Mouse (Mus musculus): ENCODE measurements around the gene Fbxw7. TPM values are rescaled to one million over a fixed set of nuclear protein-coding genes. Genes with fewer than 3 reads are reported as not detected.

Fbxw7 gene
- polyA plus RNA-seq, 1 experiment = 7.5 TPM

- peak overlapping the region; percentile 93 for H3K4me3 ChIP-seq (ENCODE audit: insufficient read depth, low read depth, low read length)
- peaks cover 3% of the 10 kb centered on the region; the same call in 1 of the 2 replicates for H3K4me1 ChIP-seq (ENCODE audit: control insufficient read depth, insufficient read depth, insufficient read length, low read length)
- H3K27ac ChIP-seq (replicated peaks; ENCODE audit: low read depth, low read length) = peak overlapping the region; percentile 64
These were observed 1.5 kb upstream of the Fbxw7 start for GRCm38 (mm10) chr3:84813436-84814156.

- Histone ChIP-seq H3K4me1 (ENCODE audit: control insufficient read depth, insufficient read depth, insufficient read length, low read length) (peaks cover 3% of the 10 kb centered on the region; the same call in 1 of the 2 replicates), H3K4me3 (ENCODE audit: insufficient read depth, low read depth, low read length) (peak overlapping the region; percentile 93), H3K27ac (replicated peaks; ENCODE audit: low read depth, low read length) (peak overlapping the region; percentile 64)
These were observed 809 bp upstream of the Fbxw7 start for GRCm38 (mm10) chr3:84814157-84814761.

- Histone ChIP-seq H3K4me3 (ENCODE audit: insufficient read depth, low read depth, low read length) (peak overlapping the region; percentile 93), H3K27ac (replicated peaks; ENCODE audit: low read depth, low read length) (no peak overlapping the region), H3K4me1 (ENCODE audit: control insufficient read depth, insufficient read depth, insufficient read length, low read length) (peaks cover 3% of the 10 kb centered on the region; the same call in 1 of the 2 replicates)
These were observed 393 bp downstream of the Fbxw7 start for GRCm38 (mm10) chr3:84815461-84815860.

GRCm38 (mm10) chr3:84816951-84817350 lies 1.9 kb downstream of the Fbxw7 start:
- H3K4me3 ChIP-seq (ENCODE audit: insufficient read depth, low read depth, low read length) = no peak overlapping the region
- H3K27ac ChIP-seq (replicated peaks; ENCODE audit: low read depth, low read length) = no peak overlapping the region
- H3K4me1 ChIP-seq (ENCODE audit: control insufficient read depth, insufficient read depth, insufficient read length, low read length) = peaks cover 3% of the 10 kb centered on the region; the same call in 1 of the 2 replicates

- Histone ChIP-seq H3K27ac (replicated peaks; ENCODE audit: low read depth, low read length) (no peak overlapping the region), H3K4me1 (ENCODE audit: control insufficient read depth, insufficient read depth, insufficient read length, low read length) (peaks cover 5% of the 10 kb centered on the region; the same call in 1 of the 2 replicates), H3K4me3 (ENCODE audit: insufficient read depth, low read depth, low read length) (no peak overlapping the region)
These were observed 5.7 kb downstream of the Fbxw7 start for GRCm38 (mm10) chr3:84820654-84821201.

- Histone ChIP-seq H3K4me1 (ENCODE audit: control insufficient read depth, insufficient read depth, insufficient read length, low read length) (peaks cover 2% of the 10 kb centered on the region; the same call in 1 of the 2 replicates), H3K27ac (replicated peaks; ENCODE audit: low read depth, low read length) (no peak overlapping the region), H3K4me3 (ENCODE audit: insufficient read depth, low read depth, low read length) (no peak overlapping the region)
These were observed 10.9 kb downstream of the Fbxw7 start for GRCm38 (mm10) chr3:84825990-84826389.

GRCm38 (mm10) chr3:84826405-84826804 lies 11.3 kb downstream of the Fbxw7 start:
- H3K4me3 ChIP-seq (ENCODE audit: insufficient read depth, low read depth, low read length) = no peak overlapping the region
- peaks cover 2% of the 10 kb centered on the region; the same call in 1 of the 2 replicates for H3K4me1 ChIP-seq (ENCODE audit: control insufficient read depth, insufficient read depth, insufficient read length, low read length)
- H3K27ac ChIP-seq (replicated peaks; ENCODE audit: low read depth, low read length) = no peak overlapping the region

GRCm38 (mm10) chr3:84826938-84827337 lies 11.9 kb downstream of the Fbxw7 start:
- peaks cover 2% of the 10 kb centered on the region; the same call in 1 of the 2 replicates for H3K4me1 ChIP-seq (ENCODE audit: control insufficient read depth, insufficient read depth, insufficient read length, low read length)
- no peak overlapping the region for H3K4me3 ChIP-seq (ENCODE audit: insufficient read depth, low read depth, low read length)
- H3K27ac ChIP-seq (replicated peaks; ENCODE audit: low read depth, low read length) = peak overlapping the region; percentile 31; the same call in 1 of the 2 replicates

GRCm38 (mm10) chr3:84827617-84828016 lies 12.5 kb downstream of the Fbxw7 start:
- no peak overlapping the region for H3K27ac ChIP-seq (replicated peaks; ENCODE audit: low read depth, low read length)
- H3K4me3 ChIP-seq (ENCODE audit: insufficient read depth, low read depth, low read length) = no peak overlapping the region
- H3K4me1 ChIP-seq (ENCODE audit: control insufficient read depth, insufficient read depth, insufficient read length, low read length) = peaks cover 2% of the 10 kb centered on the region; the same call in 1 of the 2 replicates

GRCm38 (mm10) chr3:84829366-84829765 lies 14.3 kb downstream of the Fbxw7 start:
- Histone ChIP-seq H3K4me1 (ENCODE audit: control insufficient read depth, insufficient read depth, insufficient read length, low read length) (peaks cover 1% of the 10 kb centered on the region; the same call in 1 of the 2 replicates), H3K27ac (replicated peaks; ENCODE audit: low read depth, low read length) (no peak overlapping the region), H3K4me3 (ENCODE audit: insufficient read depth, low read depth, low read length) (no peak overlapping the region)

GRCm38 (mm10) chr3:84836029-84836428 lies 21.0 kb downstream of the Fbxw7 start:
- H3K4me3 ChIP-seq (ENCODE audit: insufficient read depth, low read depth, low read length) = no peak overlapping the region
- no peak overlapping the region for H3K27ac ChIP-seq (replicated peaks; ENCODE audit: low read depth, low read length)
- no peaks in the 10 kb centered on the region for H3K4me1 ChIP-seq (ENCODE audit: control insufficient read depth, insufficient read depth, insufficient read length, low read length)

- no peaks in the 10 kb centered on the region for H3K4me1 ChIP-seq (ENCODE audit: control insufficient read depth, insufficient read depth, insufficient read length, low read length)
- no peak overlapping the region for H3K27ac ChIP-seq (replicated peaks; ENCODE audit: low read depth, low read length)
- no peak overlapping the region for H3K4me3 ChIP-seq (ENCODE audit: insufficient read depth, low read depth, low read length)
These were observed 22.9 kb downstream of the Fbxw7 start for GRCm38 (mm10) chr3:84837984-84838383.

GRCm38 (mm10) chr3:84839499-84839898 lies 24.4 kb downstream of the Fbxw7 start:
- Histone ChIP-seq H3K4me1 (ENCODE audit: control insufficient read depth, insufficient read depth, insufficient read length, low read length) (no peaks in the 10 kb centered on the region), H3K27ac (replicated peaks; ENCODE audit: low read depth, low read length) (no peak overlapping the region), H3K4me3 (ENCODE audit: insufficient read depth, low read depth, low read length) (no peak overlapping the region)

- H3K27ac ChIP-seq (replicated peaks; ENCODE audit: low read depth, low read length) = no peak overlapping the region
- H3K4me1 ChIP-seq (ENCODE audit: control insufficient read depth, insufficient read depth, insufficient read length, low read length) = no peaks in the 10 kb centered on the region
- H3K4me3 ChIP-seq (ENCODE audit: insufficient read depth, low read depth, low read length) = no peak overlapping the region
These were observed 26.2 kb downstream of the Fbxw7 start for GRCm38 (mm10) chr3:84841271-84841670.

- no peak overlapping the region for H3K4me3 ChIP-seq (ENCODE audit: insufficient read depth, low read depth, low read length)
- peaks cover 3% of the 10 kb centered on the region; the same call in 1 of the 2 replicates for H3K4me1 ChIP-seq (ENCODE audit: control insufficient read depth, insufficient read depth, insufficient read length, low read length)
- no peak overlapping the region for H3K27ac ChIP-seq (replicated peaks; ENCODE audit: low read depth, low read length)
These were observed 27.7 kb downstream of the Fbxw7 start for GRCm38 (mm10) chr3:84842793-84843192.
